Mouse (Mus musculus) small intestine, adult 2 months (tissue): Measurements from ENCODE around the gene Ckb. TPM values are rescaled to one million over a fixed set of nuclear protein-coding genes. Genes with fewer than 3 reads are reported as not detected.
"Not testable (repeated sequence)": the region's sequence is repeated elsewhere in the genome, so short reads cannot be mapped to it uniquely, and the experiment has no call there.

ENCODE experiments used
- H3K27ac ChIP-seq: fragments of 200-500 bp; 2 replicates; pipeline ENCODE4 v1.5.1; 2012; ENCODE audit warnings: low read depth, low read length, control low read depth, inconsistent platforms; ENCODE audit not compliant: insufficient read depth
- H3K27me3 ChIP-seq: fragments of 200-500 bp; 2 replicates; pipeline ENCODE4 v1.6.1; 2012; ENCODE audit warnings: mild to moderate bottlenecking, moderate library complexity, low read length, inconsistent platforms; ENCODE audit not compliant: control insufficient read depth, insufficient read depth
- H3K36me3 ChIP-seq: fragments of 200-500 bp; 2 replicates; pipeline ENCODE4 v1.6.1; 2012; ENCODE audit warnings: mild to moderate bottlenecking, low read length, control low read depth, inconsistent platforms; ENCODE audit not compliant: control insufficient read depth, insufficient read depth
- H3K4me1 ChIP-seq: fragments of 200-500 bp; 2 replicates; pipeline ENCODE4 v1.6.1; 2012; ENCODE audit warnings: low read length, inconsistent platforms, mixed read lengths; ENCODE audit not compliant: control insufficient read depth, insufficient read depth, insufficient read length
- H3K4me3 ChIP-seq: fragments of 200-500 bp; 2 replicates; pipeline ENCODE4 v1.5.1; 2012; ENCODE audit warnings: low read depth, mild to moderate bottlenecking, control low read depth, inconsistent platforms, low read length, moderate library complexity
- CTCF ChIP-seq: fragments of 200-500 bp; IDR thresholded peaks from 2 replicates; pipeline ENCODE4 v1.5.1; 2012; ENCODE audit warnings: low read depth, mild to moderate bottlenecking, control low read depth, inconsistent platforms, low read length, moderate library complexity, mixed read lengths; ENCODE audit not compliant: insufficient replicate concordance, insufficient read length; ENCODE audit errors: extremely low read depth
- POLR2A ChIP-seq: fragments of 200-500 bp; IDR thresholded peaks from 2 replicates; pipeline ENCODE4 v1.6.1; 2012; ENCODE audit warnings: low read depth, mild to moderate bottlenecking, control low read depth, inconsistent platforms, low read length, moderate library complexity
- WGBS: fragments of 180-500 bp; shearing (Covaris S2); methylation state at CpG from one replicate; pipeline ENCODE4 v1.1.7; 2018; 5-methylcytosine and 5-hydroxymethylcytosine counted together
- polyA plus RNA-seq: library from polyadenylated mRNA; depleted of rRNA; stranded (reverse); fragments of >200 nt; gene quantifications from 2 replicates; pipeline ENCODE4 v1.2.3, GENCODE M21; 2012

Gene Ckb
- polyA plus RNA-seq, 1 experiment: 599 TPM

- Histone ChIP-seq H3K27ac (no peak overlapping the region), H3K4me3 (no peak overlapping the region), H3K4me1 (peaks cover 20% of the 10 kb centered on the region), H3K36me3 (peaks cover 7% of the 10 kb centered on the region; the same call in 1 of the 2 replicates), H3K27me3 (no peaks in the 10 kb centered on the region)
- WGBS: 88% methylated on average over 5 of the region's 5 CpGs
- TF ChIP-seq CTCF (no peak), POLR2A (no peak)
Observed at GRCm38 (mm10) chr12:111667421-111667820, 4.7 kb downstream of the Ckb start.

GRCm38 (mm10) chr12:111666380-111666779 is 5.8 kb downstream of the Ckb start:
- 78% methylated on average over 13 of the region's 13 CpGs for WGBS
- TF ChIP-seq CTCF (no peak), POLR2A (no peak)
- H3K36me3 ChIP-seq: peaks cover 7% of the 10 kb centered on the region; the same call in 1 of the 2 replicates
- no peaks in the 10 kb centered on the region for H3K27me3 ChIP-seq
- no peak overlapping the region for H3K4me3 ChIP-seq
- H3K27ac ChIP-seq: no peak overlapping the region
- peaks cover 16% of the 10 kb centered on the region for H3K4me1 ChIP-seq

GRCm38 (mm10) chr12:111665041-111665880 is 6.9 kb downstream of the Ckb start:
- Histone ChIP-seq H3K27me3 (no peaks in the 10 kb centered on the region), H3K4me1 (peaks cover 6% of the 10 kb centered on the region), H3K27ac (no peak overlapping the region), H3K4me3 (no peak overlapping the region), H3K36me3 (peaks cover 4% of the 10 kb centered on the region; the same call in 1 of the 2 replicates)
- WGBS: 79% methylated on average over 13 of the region's 13 CpGs
- no peak for TF ChIP-seq POLR2A
- no peak for TF ChIP-seq CTCF

GRCm38 (mm10) chr12:111664144-111664634 is 7.9 kb downstream of the Ckb start:
- H3K27me3 ChIP-seq: no peaks in the 10 kb centered on the region
- no peaks in the 10 kb centered on the region for H3K36me3 ChIP-seq
- H3K4me3 ChIP-seq: no peak overlapping the region
- TF ChIP-seq POLR2A (no peak), CTCF (no peak)
- H3K4me1 ChIP-seq: peaks cover 2% of the 10 kb centered on the region; the same call in 1 of the 2 replicates
- H3K27ac ChIP-seq: no peak overlapping the region
- WGBS: 50% methylated on average over 6 of the region's 6 CpGs

GRCm38 (mm10) chr12:111663228-111664143 is 8.7 kb downstream of the Ckb start:
- Histone ChIP-seq H3K4me1 (no peaks in the 10 kb centered on the region; the same call in 1 of the 2 replicates), H3K4me3 (no peak overlapping the region), H3K36me3 (no peaks in the 10 kb centered on the region), H3K27ac (no peak overlapping the region), H3K27me3 (no peaks in the 10 kb centered on the region)
- 68% methylated on average over 17 of the region's 17 CpGs for WGBS
- no peak for TF ChIP-seq POLR2A
- TF ChIP-seq CTCF: no peak

- WGBS: 95% methylated on average over 11 of the region's 11 CpGs
- not testable (repeated sequence) for H3K27ac ChIP-seq, H3K4me3 ChIP-seq, H3K27me3 ChIP-seq, H3K36me3 ChIP-seq, H3K4me1 ChIP-seq
Observed at GRCm38 (mm10) chr12:111661554-111661953, 10.6 kb downstream of the Ckb start.

- H3K4me1 ChIP-seq: no peaks in the 10 kb centered on the region
- TF ChIP-seq CTCF: no peak
- no peak for TF ChIP-seq POLR2A
- no peaks in the 10 kb centered on the region for H3K27me3 ChIP-seq
- H3K4me3 ChIP-seq: no peak overlapping the region
- peaks cover 15% of the 10 kb centered on the region for H3K36me3 ChIP-seq
- no peak overlapping the region for H3K27ac ChIP-seq
- 96% methylated on average over 1 of the region's 1 CpGs for WGBS
Observed at GRCm38 (mm10) chr12:111660628-111661027, 11.5 kb downstream of the Ckb start.
